In the genomic region with DNA sequence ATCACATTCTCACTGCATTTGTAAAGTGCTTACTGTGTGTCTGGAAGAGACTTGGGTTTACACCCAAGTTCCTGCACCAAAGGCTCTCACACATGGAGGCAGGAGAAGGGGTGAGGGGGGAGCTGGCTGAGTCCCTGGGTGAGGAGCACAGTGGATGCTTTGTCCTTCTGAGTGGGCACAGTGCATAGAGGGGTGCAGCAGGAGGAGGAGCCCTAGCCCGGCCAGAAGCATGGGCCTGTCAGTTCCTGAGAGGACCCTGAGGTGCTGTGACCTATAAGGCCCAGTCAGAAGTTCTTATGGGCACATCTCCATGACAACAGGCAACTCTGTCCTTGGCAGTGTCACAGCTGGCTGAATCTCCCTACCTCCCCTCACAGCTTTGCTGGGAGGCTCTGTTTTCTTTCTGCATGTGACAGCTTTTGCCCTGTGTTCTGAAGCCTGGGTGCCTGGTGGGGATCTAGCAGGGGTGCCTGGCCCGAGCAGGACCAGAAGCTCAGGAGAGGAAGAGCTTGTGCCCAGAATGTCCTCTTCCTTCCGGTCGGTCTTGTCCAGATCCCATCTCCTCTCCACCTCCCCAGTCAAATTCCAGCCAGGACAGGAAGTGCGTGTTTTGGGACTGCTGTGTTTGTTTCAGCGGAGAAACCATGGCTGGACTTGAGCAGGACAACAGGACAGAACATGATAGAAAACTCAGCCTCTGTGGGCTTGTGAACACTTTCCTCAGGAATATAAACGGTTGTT, we compare ENCODE assay signal across 13 mouse cellular contexts. TPM values are rescaled to one million over a fixed set of nuclear protein-coding genes. Genes with fewer than 3 reads are reported as not detected.
DNase-seq lines count a peak whose midpoint lies in the region; ATAC-seq and TF ChIP-seq lines count a peak whose summit lies in the region.
"Had no signal": no experiment of that assay in that cellular context is flagged by ENCODE, and none has a peak within 500 bp of the region (broad histone marks: within the 10 kb centered on the region; RNA-seq: fewer than 3 reads in every experiment).

No protein-coding gene starts in this region.

- DNase-seq in adrenal gland, postnatal 10 days = peak; percentile 27
- DNase-seq in adrenal gland, postnatal 4 days (ENCODE audit: low spot score in 2 of 2) = no peak
- no peak for DNase-seq in heart, postnatal 0 days (ENCODE audit: low spot score)
- DNase-seq in heart, postnatal 14 days = no peak
- no peak for DNase-seq in liver, embryonic 11.5 days (ENCODE audit: low spot score)
- peak; percentile 52 for DNase-seq in lung, postnatal 25 days (ENCODE audit: low spot score)
- DNase-seq in cerebellum, adult 8-10 months = no peak
- DNase-seq: cerebellum, adult 11-12 months; liver, embryonic 13.5 days; midbrain, embryonic 14.5 days had no signal

- no peak for TF ChIP-seq CTCF in heart, postnatal 0 days (IDR thresholded peaks at IDR 0.05; ENCODE audit: low read depth)

- intact Hi-C loops in heart, postnatal 14 days (cut with DNase I) = no loop called here

- no peak overlapping the region for H3K4me2 ChIP-seq in heart, postnatal 0 days (ENCODE audit: low read depth, low read length)
- no peak overlapping the region for H3K4me2 ChIP-seq in liver, embryonic 12.5 days
- no peak overlapping the region for H3K4me2 ChIP-seq in liver, embryonic 11.5 days
- H3K4me2 ChIP-seq: liver, embryonic 13.5 days had no signal

- H3K4me3 ChIP-seq in heart, postnatal 0 days (ENCODE audit: low read depth, low read length) = no peak overlapping the region
- H3K4me3 ChIP-seq in liver, embryonic 12.5 days = no peak overlapping the region
- H3K4me3 ChIP-seq in liver, embryonic 11.5 days (ENCODE audit: low read depth, low read length) = no peak overlapping the region
- H3K4me3 ChIP-seq: liver, embryonic 13.5 days had no signal

- H3K27ac ChIP-seq in heart, postnatal 0 days (ENCODE audit: low read depth) = peak overlapping the region; percentile 57
- H3K27ac ChIP-seq in liver, embryonic 12.5 days = peak overlapping the region; percentile 0; the same call in 1 of the 2 replicates
- H3K27ac ChIP-seq in liver, embryonic 11.5 days (ENCODE audit: low read depth, low read length) = no peak overlapping the region; the same call in 1 of the 2 replicates
- H3K27ac ChIP-seq: liver, embryonic 13.5 days had no signal

- no peaks in the 10 kb centered on the region for H3K9me3 ChIP-seq in heart, postnatal 0 days (replicated peaks; ENCODE audit: control insufficient read depth, low read length)
- no peaks in the 10 kb centered on the region for H3K9me3 ChIP-seq in liver, embryonic 12.5 days (replicated peaks)
- no peaks in the 10 kb centered on the region for H3K9me3 ChIP-seq in liver, embryonic 11.5 days (ENCODE audit: control insufficient read depth, low read length)
- H3K9me3 ChIP-seq: liver, embryonic 13.5 days had no signal

- ATAC-seq in heart, postnatal 0 days (ENCODE audit: insufficient read depth, low read depth) = no peak
- ATAC-seq in liver, embryonic 12.5 days = no peak
- ATAC-seq in liver, embryonic 11.5 days (replicated peaks; ENCODE audit: low FRiP score) = no peak
- ATAC-seq: activated CD4-positive, CD25-positive, alpha-beta regulatory T cell, adult 4 months; forebrain, embryonic 14.5 days had no signal

- WGBS in heart, postnatal 0 days = 47% methylated on average over 7 of the region's 7 CpGs
- WGBS in liver, embryonic 12.5 days (ENCODE audit: insufficient replicate concordance) = 61% methylated on average over 7 of the region's 7 CpGs
- WGBS in liver, embryonic 11.5 days = 69% methylated on average over 7 of the region's 7 CpGs

- no peak overlapping the region for H3K9ac ChIP-seq in heart, postnatal 0 days (replicated peaks; ENCODE audit: low read depth, low read length)
- no peak overlapping the region for H3K9ac ChIP-seq in liver, embryonic 12.5 days
- H3K9ac ChIP-seq in liver, embryonic 11.5 days (ENCODE audit: low read depth, low read length) = no peak overlapping the region
- H3K9ac ChIP-seq: liver, embryonic 13.5 days had no signal

- H3K4me1 ChIP-seq in heart, postnatal 0 days (ENCODE audit: control insufficient read depth, insufficient read depth) = peaks cover 13% of the 10 kb centered on the region; the same call in 1 of the 2 replicates
- H3K4me1 ChIP-seq in liver, embryonic 12.5 days = peaks cover 52% of the 10 kb centered on the region
- H3K4me1 ChIP-seq in liver, embryonic 11.5 days (replicated peaks; ENCODE audit: control insufficient read depth, insufficient read depth, low read length) = peaks cover 12% of the 10 kb centered on the region

- no peaks in the 10 kb centered on the region for H3K27me3 ChIP-seq in heart, postnatal 0 days (ENCODE audit: control insufficient read depth, insufficient read depth, low read length)
- H3K27me3 ChIP-seq in liver, embryonic 12.5 days (replicated peaks) = no peaks in the 10 kb centered on the region; the same call in 1 of the 2 replicates
- no peaks in the 10 kb centered on the region for H3K27me3 ChIP-seq in liver, embryonic 11.5 days (replicated peaks; ENCODE audit: control insufficient read depth, insufficient read depth, low read length)
- H3K27me3 ChIP-seq: liver, embryonic 13.5 days had no signal

- TF ChIP-seq EP300 in heart, postnatal 0 days (IDR thresholded peaks at IDR 0.05; ENCODE audit: low read depth) = no peak

- peaks cover 9% of the 10 kb centered on the region for H3K36me3 ChIP-seq in heart, postnatal 0 days (replicated peaks; ENCODE audit: control insufficient read depth, insufficient read depth, low read length)
- H3K36me3 ChIP-seq in liver, embryonic 12.5 days = peaks cover 11% of the 10 kb centered on the region
- H3K36me3 ChIP-seq in liver, embryonic 11.5 days (ENCODE audit: control insufficient read depth, insufficient read depth, low read length) = no peaks in the 10 kb centered on the region
- H3K36me3 ChIP-seq: liver, embryonic 13.5 days had no signal

RNA-seq across cellular contexts. Expression of gene Rd3, which starts 15.0 kb away (rescaled TPM):
- under 1 TPM; 0.15 to 0.48 TPM for total RNA-seq in adrenal gland, postnatal 10 days (2021)
- total RNA-seq in adrenal gland, postnatal 4 days (2021) = under 1 TPM; 0.45 to 0.56 TPM
- 0.34 and 2.4 TPM in 2 replicates for total RNA-seq in heart, postnatal 0 days (2014; rRNA removed; ENCODE audit: low replicate concordance)
- 5.9 and 8.0 TPM in 2 replicates for polyA plus RNA-seq in heart, postnatal 0 days (2015; fragmentation: Nextera tagmentation; extraction: Ambion mirVana)
- under 1 TPM; 0.45 to 0.51 TPM for total RNA-seq in heart, postnatal 14 days (2021)
- 0.13 and 0.19 TPM in 2 replicates for polyA plus RNA-seq in liver, embryonic 12.5 days (2016; fragmentation: Nextera tagmentation; extraction: Ambion mirVana)
- polyA plus RNA-seq in liver, embryonic 11.5 days (2014; fragmentation: Nextera tagmentation; extraction: Ambion mirVana) = 0.21 TPM in 1 of 2 replicates, not detected in the other

Comparison
In these comparisons a context has a peak if more than half of its experiments do, and no peak if none do; other contexts are left out.
1. DNase-seq: peak in adrenal gland, postnatal 10 days (single experiment) and lung, postnatal 25 days (single experiment); none in adrenal gland, postnatal 4 days (0 of 2), heart, postnatal 0 days (single experiment), heart, postnatal 14 days (0 of 2), liver, embryonic 11.5 days (single experiment) and cerebellum, adult 8-10 months (single experiment).